Mouse (Mus musculus): ENCODE measurements at regions not wholly inside any gene's neighbourhood (a gene's known extent, or its start where the extent isn't known, plus 50 kb on each side); places are given as distances from the start of the nearest gene placed in this dataset.

DNA sequence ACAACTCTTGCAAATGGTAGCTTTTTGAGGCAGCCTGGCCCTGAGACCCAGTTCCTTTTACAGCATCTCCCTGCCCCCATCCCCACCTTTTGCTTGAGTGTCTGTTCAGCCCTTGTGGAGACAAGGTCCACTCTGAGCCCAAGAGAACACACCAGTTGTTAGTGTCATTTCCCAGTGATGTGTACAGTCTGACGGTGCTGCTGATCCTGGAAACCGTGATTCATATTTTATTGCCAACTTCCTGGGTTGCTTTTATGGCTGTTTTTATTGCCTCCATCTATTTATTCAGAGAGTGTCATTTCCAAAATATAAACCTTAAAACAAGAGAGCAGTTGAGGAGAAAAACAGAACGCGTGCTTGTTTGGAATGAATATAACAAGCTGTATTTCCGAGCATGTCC lies 309.6 kb upstream of the Isl1 start:
- Histone ChIP-seq H3K27me3 (ENCODE audit: control insufficient read depth, insufficient read depth, low read length) (no peaks in the 10 kb centered on the region), H3K4me3 (ENCODE audit: low read depth, low read length) (no peak overlapping the region), H3K4me2 (ENCODE audit: low read depth, severe bottlenecking) (no peak overlapping the region), H3K27ac (replicated peaks; ENCODE audit: low read depth, low read length) (no peak overlapping the region), H3K36me3 (ENCODE audit: control insufficient read depth, insufficient read depth, low read length) (no peaks in the 10 kb centered on the region), H3K9ac (ENCODE audit: low read length) (no peak overlapping the region), H3K4me1 (ENCODE audit: control insufficient read depth, insufficient read depth, low read length) (no peaks in the 10 kb centered on the region), H3K9me3 (ENCODE audit: control insufficient read depth, low read length) (no peaks in the 10 kb centered on the region)
- no peak for ATAC-seq (ENCODE audit: insufficient number of reproducible peaks, low FRiP score, low TSS enrichment, low read depth)
- DNase-seq (ENCODE audit: low spot score): no peak
- WGBS: 78% methylated on average over 5 of the region's 5 CpGs

DNA sequence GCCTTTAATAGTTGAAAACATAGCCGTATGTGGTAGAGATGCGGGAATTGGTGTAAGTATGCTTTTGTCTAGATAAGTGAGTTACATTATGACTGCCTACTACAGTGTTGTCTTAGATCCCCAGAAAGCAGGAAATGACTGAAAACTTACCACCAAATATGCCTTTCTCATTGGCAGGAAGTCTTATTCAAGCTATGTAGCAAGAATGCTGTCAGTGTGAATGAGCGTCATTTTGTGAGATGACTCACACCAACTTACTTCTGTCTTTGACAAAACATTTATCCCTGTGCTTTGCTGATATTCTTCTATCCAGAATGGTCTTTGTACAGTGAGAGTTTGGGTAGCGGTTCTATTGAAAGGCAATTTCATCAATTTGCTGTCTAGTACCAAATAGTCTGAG lies 286.9 kb upstream of the Isl1 start:
- Histone ChIP-seq H3K4me2 (ENCODE audit: low read depth, severe bottlenecking) (no peak overlapping the region), H3K9ac (ENCODE audit: low read length) (no peak overlapping the region), H3K9me3 (ENCODE audit: control insufficient read depth, low read length) (no peaks in the 10 kb centered on the region), H3K4me3 (ENCODE audit: low read depth, low read length) (no peak overlapping the region), H3K4me1 (ENCODE audit: control insufficient read depth, insufficient read depth, low read length) (no peaks in the 10 kb centered on the region), H3K27ac (replicated peaks; ENCODE audit: low read depth, low read length) (no peak overlapping the region), H3K36me3 (ENCODE audit: control insufficient read depth, insufficient read depth, low read length) (no peaks in the 10 kb centered on the region), H3K27me3 (ENCODE audit: control insufficient read depth, insufficient read depth, low read length) (no peaks in the 10 kb centered on the region)
- 91% methylated on average over 4 of the region's 4 CpGs for WGBS
- DNase-seq (ENCODE audit: low spot score) (no peak), ATAC-seq (ENCODE audit: insufficient number of reproducible peaks, low FRiP score, low TSS enrichment, low read depth) (no peak)

DNA sequence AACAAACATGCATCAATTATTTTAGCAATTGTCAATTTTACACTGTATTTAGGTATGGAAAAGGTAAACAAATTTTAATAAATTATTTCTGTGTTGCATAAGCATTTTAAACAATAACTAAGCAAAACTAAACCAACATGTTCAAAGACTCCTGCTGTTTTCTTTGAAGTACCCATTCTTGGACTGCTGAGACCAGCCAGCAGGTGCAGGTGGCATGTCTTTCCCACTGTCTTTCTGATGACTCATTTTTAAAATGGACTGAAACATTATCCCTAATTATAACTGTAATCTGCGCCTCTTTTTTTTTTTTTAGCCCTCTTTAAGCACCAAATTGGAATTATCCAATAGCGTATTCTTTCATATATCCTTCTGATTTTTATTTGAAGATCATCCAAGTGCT lies 286.0 kb upstream of the Isl1 start:
- 94% methylated on average over 2 of the region's 2 CpGs for WGBS
- H3K9me3 ChIP-seq (ENCODE audit: control insufficient read depth, low read length): no peaks in the 10 kb centered on the region
- no peak overlapping the region for H3K9ac ChIP-seq (ENCODE audit: low read length)
- no peak overlapping the region for H3K4me2 ChIP-seq (ENCODE audit: low read depth, severe bottlenecking)
- H3K36me3 ChIP-seq (ENCODE audit: control insufficient read depth, insufficient read depth, low read length): no peaks in the 10 kb centered on the region
- H3K27me3 ChIP-seq (ENCODE audit: control insufficient read depth, insufficient read depth, low read length): no peaks in the 10 kb centered on the region
- no peak for ATAC-seq (ENCODE audit: insufficient number of reproducible peaks, low FRiP score, low TSS enrichment, low read depth)
- H3K27ac ChIP-seq (replicated peaks; ENCODE audit: low read depth, low read length): no peak overlapping the region
- H3K4me3 ChIP-seq (ENCODE audit: low read depth, low read length): no peak overlapping the region
- no peak for DNase-seq (ENCODE audit: low spot score)
- H3K4me1 ChIP-seq (ENCODE audit: control insufficient read depth, insufficient read depth, low read length): no peaks in the 10 kb centered on the region

DNA sequence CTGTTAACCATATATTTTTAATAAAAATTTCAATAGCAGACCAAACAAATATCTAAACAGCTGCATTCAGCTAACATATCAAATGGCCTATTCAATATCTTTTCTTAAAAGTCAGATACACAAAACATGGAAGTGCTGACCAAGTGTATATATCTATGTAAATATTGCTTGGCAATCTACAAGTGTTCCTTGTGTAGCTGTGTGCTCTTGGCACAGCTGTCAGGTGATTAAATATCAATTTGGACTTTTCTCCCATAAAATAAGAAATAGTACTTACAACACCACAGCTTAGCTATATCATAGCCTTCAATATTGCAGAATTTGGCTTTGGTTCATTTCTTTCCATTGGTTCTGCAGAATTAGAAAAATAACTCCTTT lies 266.5 kb upstream of the Isl1 start:
- Histone ChIP-seq H3K4me1 (ENCODE audit: control insufficient read depth, insufficient read depth, low read length) (no peaks in the 10 kb centered on the region), H3K9me3 (ENCODE audit: control insufficient read depth, low read length) (no peaks in the 10 kb centered on the region), H3K4me2 (ENCODE audit: low read depth, severe bottlenecking) (no peak overlapping the region), H3K27ac (replicated peaks; ENCODE audit: low read depth, low read length) (no peak overlapping the region), H3K27me3 (ENCODE audit: control insufficient read depth, insufficient read depth, low read length) (no peaks in the 10 kb centered on the region), H3K4me3 (ENCODE audit: low read depth, low read length) (no peak overlapping the region), H3K36me3 (ENCODE audit: control insufficient read depth, insufficient read depth, low read length) (no peaks in the 10 kb centered on the region), H3K9ac (ENCODE audit: low read length) (no peak overlapping the region)
- DNase-seq (ENCODE audit: low spot score): no peak
- ATAC-seq (ENCODE audit: insufficient number of reproducible peaks, low FRiP score, low TSS enrichment, low read depth): no peak

DNA sequence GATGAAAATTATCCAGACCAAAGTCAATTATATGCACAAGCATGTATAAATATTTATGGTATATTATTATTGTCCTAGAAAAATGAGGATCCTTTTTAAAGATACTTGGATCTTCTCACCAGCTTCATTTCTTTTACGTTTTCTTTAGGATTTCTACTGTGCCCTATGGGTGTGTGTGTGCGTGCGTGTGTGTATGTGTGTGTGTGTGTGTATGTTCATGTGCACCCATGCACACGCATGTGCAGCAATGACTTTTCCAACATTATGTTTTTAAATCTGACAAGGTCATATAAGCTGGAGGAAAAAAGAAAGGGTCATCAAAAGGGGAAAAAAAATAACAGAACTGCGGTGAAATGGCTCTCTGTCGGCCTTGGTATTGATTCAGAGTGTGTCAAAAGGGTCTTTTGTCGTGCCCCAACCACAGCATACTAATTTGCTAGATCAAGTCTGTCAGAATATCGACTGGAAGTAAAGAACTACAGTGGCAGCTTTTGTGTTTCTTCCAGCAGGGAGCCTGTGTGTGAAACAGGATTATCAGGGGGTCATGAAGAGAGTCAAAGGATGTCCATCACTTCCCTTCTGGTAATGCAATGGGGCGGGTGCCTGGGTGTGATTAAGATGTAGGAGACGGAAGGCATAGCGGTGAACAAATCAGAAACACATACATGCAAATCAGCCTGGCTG lies 265.9 kb upstream of the Isl1 start:
- DNase-seq (ENCODE audit: low spot score) (no peak), ATAC-seq (ENCODE audit: insufficient number of reproducible peaks, low FRiP score, low TSS enrichment, low read depth) (no peak)
- Histone ChIP-seq H3K27ac (replicated peaks; ENCODE audit: low read depth, low read length) (no peak overlapping the region), H3K4me1 (ENCODE audit: control insufficient read depth, insufficient read depth, low read length) (no peaks in the 10 kb centered on the region), H3K27me3 (ENCODE audit: control insufficient read depth, insufficient read depth, low read length) (no peaks in the 10 kb centered on the region), H3K4me2 (ENCODE audit: low read depth, severe bottlenecking) (no peak overlapping the region), H3K9ac (ENCODE audit: low read length) (no peak overlapping the region), H3K9me3 (ENCODE audit: control insufficient read depth, low read length) (no peaks in the 10 kb centered on the region), H3K4me3 (ENCODE audit: low read depth, low read length) (no peak overlapping the region), H3K36me3 (ENCODE audit: control insufficient read depth, insufficient read depth, low read length) (no peaks in the 10 kb centered on the region)
- 82% methylated on average over 11 of the region's 11 CpGs for WGBS

DNA sequence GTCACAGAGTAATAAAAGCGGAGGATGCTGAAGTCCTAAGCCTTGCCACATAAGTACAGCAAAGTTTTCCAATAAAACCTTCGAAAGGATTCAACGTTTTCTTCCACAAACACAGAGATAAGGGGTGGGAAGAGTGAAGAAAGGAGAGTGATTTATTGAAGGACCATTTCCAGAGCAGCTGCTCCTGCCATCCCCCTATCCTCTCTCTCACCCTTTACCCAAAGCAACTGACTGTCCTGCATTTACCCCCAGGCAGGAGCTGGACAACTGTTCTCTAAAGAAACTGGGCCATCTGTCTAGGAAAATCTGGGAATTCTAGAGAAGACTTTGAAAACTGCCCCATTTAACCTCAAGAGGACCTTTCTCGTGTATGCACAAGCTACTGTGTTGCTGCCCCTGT lies 245.6 kb upstream of the Isl1 start:
- Histone ChIP-seq H3K4me1 (ENCODE audit: control insufficient read depth, insufficient read depth, low read length) (no peaks in the 10 kb centered on the region), H3K9ac (ENCODE audit: low read length) (no peak overlapping the region), H3K27me3 (ENCODE audit: control insufficient read depth, insufficient read depth, low read length) (no peaks in the 10 kb centered on the region), H3K9me3 (ENCODE audit: control insufficient read depth, low read length) (no peaks in the 10 kb centered on the region), H3K36me3 (ENCODE audit: control insufficient read depth, insufficient read depth, low read length) (no peaks in the 10 kb centered on the region), H3K4me3 (ENCODE audit: low read depth, low read length) (no peak overlapping the region), H3K4me2 (ENCODE audit: low read depth, severe bottlenecking) (no peak overlapping the region), H3K27ac (replicated peaks; ENCODE audit: low read depth, low read length) (no peak overlapping the region)
- 46% methylated on average over 4 of the region's 4 CpGs for WGBS
- ATAC-seq (ENCODE audit: insufficient number of reproducible peaks, low FRiP score, low TSS enrichment, low read depth) (no peak), DNase-seq (ENCODE audit: low spot score) (no peak)

DNA sequence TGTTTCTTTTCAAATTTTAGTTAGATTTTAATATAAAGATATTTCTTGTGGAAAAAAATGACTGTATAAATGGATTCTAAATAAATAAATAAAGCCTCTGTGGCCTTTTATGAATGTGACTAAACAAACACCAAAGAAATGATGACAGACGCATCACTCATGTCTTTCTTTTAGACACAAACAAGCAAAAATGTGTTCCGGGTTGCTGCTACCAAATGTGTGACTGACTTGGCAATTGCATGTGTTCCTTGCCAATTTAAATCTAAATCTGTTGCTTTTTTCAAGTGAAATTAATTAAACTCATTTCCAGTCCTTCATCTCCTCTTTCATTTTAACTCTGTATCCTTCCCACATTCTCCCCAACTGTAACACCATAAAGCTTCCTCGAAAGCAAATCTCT lies 225.7 kb upstream of the Isl1 start:
- no peak for ATAC-seq (ENCODE audit: insufficient number of reproducible peaks, low FRiP score, low TSS enrichment, low read depth)
- H3K36me3 ChIP-seq (ENCODE audit: control insufficient read depth, insufficient read depth, low read length): no peaks in the 10 kb centered on the region
- no peaks in the 10 kb centered on the region for H3K27me3 ChIP-seq (ENCODE audit: control insufficient read depth, insufficient read depth, low read length)
- H3K27ac ChIP-seq (replicated peaks; ENCODE audit: low read depth, low read length): no peak overlapping the region
- 87% methylated on average over 3 of the region's 3 CpGs for WGBS
- no peak for DNase-seq (ENCODE audit: low spot score)
- no peak overlapping the region for H3K4me3 ChIP-seq (ENCODE audit: low read depth, low read length)
- H3K9me3 ChIP-seq (ENCODE audit: control insufficient read depth, low read length): no peaks in the 10 kb centered on the region
- H3K9ac ChIP-seq (ENCODE audit: low read length): no peak overlapping the region
- no peaks in the 10 kb centered on the region for H3K4me1 ChIP-seq (ENCODE audit: control insufficient read depth, insufficient read depth, low read length)
- H3K4me2 ChIP-seq (ENCODE audit: low read depth, severe bottlenecking): no peak overlapping the region

DNA sequence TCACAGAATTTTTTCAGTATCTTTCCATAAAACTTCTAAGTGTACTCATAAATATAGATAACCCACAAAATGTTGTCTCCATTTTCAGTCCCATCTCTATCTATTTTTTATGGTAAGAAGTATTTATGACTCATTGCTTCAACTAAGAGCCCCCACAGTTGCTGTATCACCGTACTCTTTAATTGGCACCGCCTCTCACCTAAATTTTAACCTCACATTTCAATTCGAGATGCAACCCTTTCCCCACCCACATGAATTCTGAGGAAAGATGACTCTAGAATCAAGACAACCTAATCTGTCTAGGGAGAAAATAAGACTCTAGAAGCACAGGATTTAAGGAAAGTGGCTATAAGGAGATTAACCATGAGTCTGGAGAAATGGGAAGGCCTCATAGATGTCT lies 223.7 kb upstream of the Isl1 start:
- no peak overlapping the region for H3K4me3 ChIP-seq (ENCODE audit: low read depth, low read length)
- DNase-seq (ENCODE audit: low spot score) (no peak), ATAC-seq (ENCODE audit: insufficient number of reproducible peaks, low FRiP score, low TSS enrichment, low read depth) (no peak)
- H3K9ac ChIP-seq (ENCODE audit: low read length): no peak overlapping the region
- H3K9me3 ChIP-seq (ENCODE audit: control insufficient read depth, low read length): no peaks in the 10 kb centered on the region
- 88% methylated on average over 3 of the region's 3 CpGs for WGBS
- H3K27me3 ChIP-seq (ENCODE audit: control insufficient read depth, insufficient read depth, low read length): no peaks in the 10 kb centered on the region
- no peak overlapping the region for H3K27ac ChIP-seq (replicated peaks; ENCODE audit: low read depth, low read length)
- H3K4me2 ChIP-seq (ENCODE audit: low read depth, severe bottlenecking): no peak overlapping the region
- H3K36me3 ChIP-seq (ENCODE audit: control insufficient read depth, insufficient read depth, low read length): no peaks in the 10 kb centered on the region
- no peaks in the 10 kb centered on the region for H3K4me1 ChIP-seq (ENCODE audit: control insufficient read depth, insufficient read depth, low read length)

DNA sequence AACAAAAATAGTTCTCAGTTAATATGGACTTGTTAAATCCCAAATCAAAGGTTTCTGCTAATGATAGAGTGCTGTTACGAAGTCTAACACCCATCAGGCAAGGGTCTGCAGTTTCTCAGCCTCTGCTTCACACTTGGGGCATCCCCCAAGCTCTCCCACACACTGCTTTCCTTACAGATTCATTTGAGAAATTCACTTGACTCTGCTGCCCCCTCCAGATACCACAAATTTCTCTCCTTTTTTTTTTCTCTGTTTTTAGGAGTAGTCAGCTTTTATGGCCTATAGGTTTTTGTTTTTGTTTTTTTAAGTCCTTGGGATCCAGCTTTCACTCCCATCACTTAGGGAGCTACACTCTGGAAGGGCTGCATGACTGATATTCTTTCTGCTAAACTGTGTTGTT lies 218.8 kb upstream of the Isl1 start:
- no peaks in the 10 kb centered on the region for H3K27me3 ChIP-seq (ENCODE audit: control insufficient read depth, insufficient read depth, low read length)
- H3K4me2 ChIP-seq (ENCODE audit: low read depth, severe bottlenecking): no peak overlapping the region
- WGBS: 11% methylated on average over 1 of the region's 1 CpGs
- no peak for DNase-seq (ENCODE audit: low spot score)
- no peaks in the 10 kb centered on the region for H3K4me1 ChIP-seq (ENCODE audit: control insufficient read depth, insufficient read depth, low read length)
- no peak for ATAC-seq (ENCODE audit: insufficient number of reproducible peaks, low FRiP score, low TSS enrichment, low read depth)
- H3K9me3 ChIP-seq (ENCODE audit: control insufficient read depth, low read length): no peaks in the 10 kb centered on the region
- no peak overlapping the region for H3K27ac ChIP-seq (replicated peaks; ENCODE audit: low read depth, low read length)
- H3K36me3 ChIP-seq (ENCODE audit: control insufficient read depth, insufficient read depth, low read length): no peaks in the 10 kb centered on the region
- H3K9ac ChIP-seq (ENCODE audit: low read length): no peak overlapping the region
- no peak overlapping the region for H3K4me3 ChIP-seq (ENCODE audit: low read depth, low read length)

Data from limb, embryonic 11.5 days (tissue).